Mouse (Mus musculus): ENCODE results near the gene Gpr156. TPM values are rescaled to one million over a fixed set of nuclear protein-coding genes. Genes with fewer than 3 reads are reported as not detected.

The Gpr156 gene
- polyA plus RNA-seq, 1 experiment from 2014 or later: 1.1 TPM

DNA sequence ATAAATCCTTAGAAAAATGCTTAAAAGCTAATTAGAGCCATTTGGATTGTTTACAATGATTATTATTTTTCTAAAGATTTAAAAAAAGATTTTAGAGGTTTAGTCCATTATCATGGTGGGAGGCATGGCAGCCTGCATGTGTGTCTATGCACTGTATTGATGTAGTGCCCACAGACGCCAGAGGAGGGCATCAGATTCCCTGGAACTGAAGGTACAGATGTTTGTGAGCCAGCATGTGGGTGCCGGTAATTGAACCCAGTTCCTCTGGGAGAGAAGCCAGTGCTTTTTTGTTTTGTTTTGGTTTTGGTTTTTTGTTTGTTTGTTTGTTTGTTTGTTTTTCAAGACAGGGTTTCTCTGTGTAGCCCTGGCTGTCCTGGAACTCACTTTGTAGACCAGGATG is 13.3 kb downstream of the Gpr156 start:
- ATAC-seq (ENCODE audit: low FRiP score, low TSS enrichment): no peak
- H3K4me2 ChIP-seq (replicated peaks; ENCODE audit: low read depth, low read length): no peak overlapping the region
- H3K4me1 ChIP-seq (ENCODE audit: control insufficient read depth, insufficient read depth, low read length): no peaks in the 10 kb centered on the region
- no peak overlapping the region for H3K27ac ChIP-seq (ENCODE audit: low read depth, low read length)
- H3K4me3 ChIP-seq (ENCODE audit: low read length): no peak overlapping the region
- no peaks in the 10 kb centered on the region for H3K9me3 ChIP-seq (ENCODE audit: control insufficient read depth, low read length)
- no peaks in the 10 kb centered on the region for H3K27me3 ChIP-seq (ENCODE audit: control insufficient read depth, insufficient read depth, low read length)
- no peaks in the 10 kb centered on the region for H3K36me3 ChIP-seq (ENCODE audit: control insufficient read depth, insufficient read depth, low read length)
- WGBS: 88% methylated on average over 2 of the region's 2 CpGs
- H3K9ac ChIP-seq (ENCODE audit: low read depth, low read length): no peak overlapping the region

DNA sequence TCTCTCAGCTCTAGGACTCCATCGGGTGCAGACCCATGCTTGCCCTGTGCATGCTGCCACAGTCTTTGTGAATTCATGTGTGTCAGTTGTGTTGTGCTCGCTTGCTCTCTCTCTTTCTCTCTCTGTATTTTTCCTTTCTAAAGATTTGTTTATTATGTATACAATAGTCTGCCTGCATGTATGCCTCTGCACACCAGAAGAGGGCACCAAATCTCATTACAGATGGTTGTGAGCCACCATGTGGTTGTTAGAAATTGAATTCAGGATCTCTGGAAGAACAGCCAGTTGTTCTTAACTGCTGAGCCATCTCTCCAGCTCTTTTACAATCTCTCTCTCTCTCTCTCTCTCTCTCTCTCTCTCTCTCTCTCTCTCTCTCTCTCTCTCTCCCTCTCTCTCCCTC is 18.6 kb downstream of the Gpr156 start:
- Histone ChIP-seq H3K27ac (ENCODE audit: low read depth, low read length) (no peak overlapping the region), H3K27me3 (ENCODE audit: control insufficient read depth, insufficient read depth, low read length) (no peaks in the 10 kb centered on the region), H3K9me3 (ENCODE audit: control insufficient read depth, low read length) (no peaks in the 10 kb centered on the region), H3K9ac (ENCODE audit: low read depth, low read length) (no peak overlapping the region), H3K4me1 (ENCODE audit: control insufficient read depth, insufficient read depth, low read length) (no peaks in the 10 kb centered on the region), H3K36me3 (ENCODE audit: control insufficient read depth, insufficient read depth, low read length) (no peaks in the 10 kb centered on the region), H3K4me3 (ENCODE audit: low read length) (no peak overlapping the region), H3K4me2 (replicated peaks; ENCODE audit: low read depth, low read length) (no peak overlapping the region)
- no peak for ATAC-seq (ENCODE audit: low FRiP score, low TSS enrichment)
- 87% methylated on average over 2 of the region's 2 CpGs for WGBS

DNA sequence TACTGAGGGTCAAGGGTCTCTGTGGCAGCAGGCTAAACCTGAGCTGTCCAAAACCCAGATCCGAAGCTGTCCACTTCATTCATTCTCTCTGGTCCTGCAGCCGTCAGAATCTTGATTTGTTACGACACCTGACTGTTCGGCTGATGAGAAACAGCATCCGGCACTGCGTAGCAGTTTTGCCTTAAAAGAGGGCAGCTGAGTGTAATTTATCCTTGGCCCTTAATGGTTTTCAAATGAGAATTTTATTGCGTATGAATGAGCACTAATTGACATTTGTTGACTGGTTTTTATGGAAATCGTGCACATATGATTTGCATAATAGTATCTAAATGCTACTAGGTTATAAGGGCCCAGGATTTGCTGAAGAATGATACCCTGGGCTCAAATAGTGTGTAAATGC is 21.0 kb downstream of the Gpr156 start:
- H3K9me3 ChIP-seq (ENCODE audit: control insufficient read depth, low read length): no peaks in the 10 kb centered on the region
- H3K36me3 ChIP-seq (ENCODE audit: control insufficient read depth, insufficient read depth, low read length): no peaks in the 10 kb centered on the region
- 0 out of 2 replicates have a peak, but pooled peaks cover 4% of the 10 kb centered on the region for H3K4me1 ChIP-seq (ENCODE audit: control insufficient read depth, insufficient read depth, low read length)
- 51% methylated on average over 8 of the region's 8 CpGs for WGBS
- no peak overlapping the region for H3K27ac ChIP-seq (ENCODE audit: low read depth, low read length)
- H3K9ac ChIP-seq (ENCODE audit: low read depth, low read length): no peak overlapping the region
- H3K27me3 ChIP-seq (ENCODE audit: control insufficient read depth, insufficient read depth, low read length): no peaks in the 10 kb centered on the region
- no peak overlapping the region for H3K4me3 ChIP-seq (ENCODE audit: low read length)
- H3K4me2 ChIP-seq (replicated peaks; ENCODE audit: low read depth, low read length): no peak overlapping the region
- no peak for ATAC-seq (ENCODE audit: low FRiP score, low TSS enrichment)

DNA sequence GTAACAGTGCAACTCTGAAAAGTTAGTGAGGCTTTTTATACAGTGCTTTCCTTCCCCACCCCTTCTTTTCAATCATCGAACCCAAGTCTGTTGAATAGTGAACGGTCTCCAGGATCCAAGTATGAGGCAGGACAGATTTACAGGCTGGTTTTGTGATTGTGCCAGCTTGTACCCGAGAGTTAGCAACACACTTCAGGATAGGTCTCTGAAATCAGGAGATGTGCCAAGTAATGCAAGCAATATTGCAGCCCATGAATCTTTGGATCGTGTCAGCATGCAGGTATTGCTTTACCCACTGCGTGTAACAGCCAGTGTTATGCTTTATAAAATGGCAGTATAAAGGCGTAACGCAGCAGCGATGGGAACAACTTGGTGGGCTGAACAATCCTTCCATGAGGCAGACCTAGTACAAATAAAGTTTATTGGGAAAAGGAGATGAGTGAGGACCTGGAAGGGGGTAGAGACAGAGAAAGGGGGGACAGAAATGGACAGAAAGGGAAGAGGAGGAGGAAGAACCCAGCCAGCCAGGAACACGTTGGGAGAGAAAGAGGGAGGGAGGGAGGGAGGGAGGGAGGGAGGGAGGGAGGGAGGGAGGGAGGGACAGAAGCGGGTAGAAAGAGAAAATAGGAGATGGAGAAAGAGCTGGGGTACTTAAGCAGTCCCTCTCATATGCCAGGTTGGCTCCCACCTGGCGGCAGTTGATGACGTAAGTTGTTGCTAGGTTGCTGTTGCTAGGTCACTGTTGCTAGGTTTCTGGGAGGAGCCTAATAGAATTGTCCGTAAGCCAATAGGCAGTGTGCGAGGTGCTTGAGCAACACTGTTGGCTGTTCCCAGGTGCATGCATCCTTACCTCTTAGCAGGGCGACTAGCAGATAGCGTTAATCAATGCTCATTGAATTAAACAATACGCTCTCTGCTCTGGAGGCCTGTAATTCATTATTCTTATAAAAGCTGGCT is 22.1 kb downstream of the Gpr156 start:
- no peak overlapping the region for H3K4me3 ChIP-seq (ENCODE audit: low read length)
- 0 out of 2 replicates have a peak, but pooled peaks cover 4% of the 10 kb centered on the region for H3K4me1 ChIP-seq (ENCODE audit: control insufficient read depth, insufficient read depth, low read length)
- 55% methylated on average over 16 of the region's 17 CpGs for WGBS
- H3K36me3 ChIP-seq (ENCODE audit: control insufficient read depth, insufficient read depth, low read length): no peaks in the 10 kb centered on the region
- H3K27ac ChIP-seq (ENCODE audit: low read depth, low read length): no peak overlapping the region
- H3K4me2 ChIP-seq (replicated peaks; ENCODE audit: low read depth, low read length): no peak overlapping the region
- H3K27me3 ChIP-seq (ENCODE audit: control insufficient read depth, insufficient read depth, low read length): no peaks in the 10 kb centered on the region
- peak; percentile 80 for ATAC-seq (ENCODE audit: low FRiP score, low TSS enrichment)
- H3K9ac ChIP-seq (ENCODE audit: low read depth, low read length): no peak overlapping the region
- H3K9me3 ChIP-seq (ENCODE audit: control insufficient read depth, low read length): no peaks in the 10 kb centered on the region

DNA sequence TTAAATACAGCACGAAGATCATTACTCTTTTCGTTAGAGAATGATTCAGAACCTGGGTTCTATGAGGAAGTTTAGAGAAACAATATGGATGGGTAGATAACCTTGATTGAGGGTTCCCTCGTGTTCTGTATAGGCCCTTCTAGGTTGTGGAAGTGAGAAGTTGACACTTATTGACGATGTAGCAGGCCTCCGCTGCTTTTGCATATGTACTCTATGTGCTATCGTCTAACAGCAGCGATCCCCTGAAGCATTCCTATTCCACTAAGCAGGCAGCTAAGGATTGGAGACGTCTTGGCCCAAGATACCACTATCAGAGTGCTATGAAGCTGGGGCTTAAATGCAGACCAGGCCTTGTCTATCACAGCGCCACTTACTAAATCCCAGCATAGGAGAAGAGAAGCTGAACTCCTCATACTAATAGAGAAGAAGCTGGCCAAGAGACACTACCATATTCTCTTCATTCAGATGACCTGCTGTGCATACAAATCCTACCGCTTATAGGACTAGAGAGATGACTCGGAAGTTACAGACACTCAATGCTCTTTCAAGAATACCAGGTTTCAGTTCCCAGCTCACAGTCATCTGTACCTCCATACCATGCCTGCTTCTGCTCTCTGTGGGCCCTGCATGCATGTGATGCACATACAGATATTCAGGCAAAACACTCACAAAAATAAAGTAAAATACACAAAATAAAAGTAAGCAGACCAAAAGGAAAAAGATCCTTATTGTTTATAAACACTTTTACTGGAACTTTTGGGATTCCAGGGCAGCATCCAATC is 23.0 kb downstream of the Gpr156 start:
- 75% methylated on average over 11 of the region's 11 CpGs for WGBS
- no peak overlapping the region for H3K4me2 ChIP-seq (replicated peaks; ENCODE audit: low read depth, low read length)
- no peak overlapping the region for H3K4me3 ChIP-seq (ENCODE audit: low read length)
- no peak for ATAC-seq (ENCODE audit: low FRiP score, low TSS enrichment)
- no peak overlapping the region for H3K27ac ChIP-seq (ENCODE audit: low read depth, low read length)
- H3K9me3 ChIP-seq (ENCODE audit: control insufficient read depth, low read length): no peaks in the 10 kb centered on the region
- no peaks in the 10 kb centered on the region for H3K27me3 ChIP-seq (ENCODE audit: control insufficient read depth, insufficient read depth, low read length)
- no peak overlapping the region for H3K9ac ChIP-seq (ENCODE audit: low read depth, low read length)
- H3K4me1 ChIP-seq (ENCODE audit: control insufficient read depth, insufficient read depth, low read length): 0 out of 2 replicates have a peak, but pooled peaks cover 4% of the 10 kb centered on the region
- H3K36me3 ChIP-seq (ENCODE audit: control insufficient read depth, insufficient read depth, low read length): no peaks in the 10 kb centered on the region

DNA sequence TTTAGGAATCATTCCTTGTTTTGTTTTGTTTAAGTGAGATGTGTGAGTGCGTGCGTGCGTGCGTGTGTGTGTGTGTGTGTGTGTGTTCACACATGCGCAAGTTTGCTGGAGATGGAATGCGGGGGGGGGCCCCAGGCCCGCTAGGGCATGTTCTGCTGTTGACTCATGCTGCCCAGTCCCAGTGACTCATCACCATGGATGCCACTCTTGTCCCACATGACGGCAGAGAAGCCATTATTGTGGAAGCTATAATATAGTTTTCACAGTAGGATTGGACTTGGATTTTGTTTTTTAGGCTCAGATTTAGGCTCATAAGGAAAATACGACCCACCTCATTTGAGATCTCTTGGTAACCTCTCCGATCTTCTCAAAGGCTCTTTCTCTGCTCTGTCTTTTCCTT is 24.0 kb downstream of the Gpr156 start:
- H3K9ac ChIP-seq (ENCODE audit: low read depth, low read length): no peak overlapping the region
- H3K27ac ChIP-seq (ENCODE audit: low read depth, low read length): no peak overlapping the region
- H3K36me3 ChIP-seq (ENCODE audit: control insufficient read depth, insufficient read depth, low read length): no peaks in the 10 kb centered on the region
- no peaks in the 10 kb centered on the region for H3K27me3 ChIP-seq (ENCODE audit: control insufficient read depth, insufficient read depth, low read length)
- WGBS: 78% methylated on average over 10 of the region's 10 CpGs
- no peak overlapping the region for H3K4me2 ChIP-seq (replicated peaks; ENCODE audit: low read depth, low read length)
- H3K4me1 ChIP-seq (ENCODE audit: control insufficient read depth, insufficient read depth, low read length): 0 out of 2 replicates have a peak, but pooled peaks cover 4% of the 10 kb centered on the region
- 0 out of 2 replicates have a peak, but pooled peaks have one; percentile 30 for ATAC-seq (ENCODE audit: low FRiP score, low TSS enrichment)
- H3K9me3 ChIP-seq (ENCODE audit: control insufficient read depth, low read length): no peaks in the 10 kb centered on the region
- no peak overlapping the region for H3K4me3 ChIP-seq (ENCODE audit: low read length)

DNA sequence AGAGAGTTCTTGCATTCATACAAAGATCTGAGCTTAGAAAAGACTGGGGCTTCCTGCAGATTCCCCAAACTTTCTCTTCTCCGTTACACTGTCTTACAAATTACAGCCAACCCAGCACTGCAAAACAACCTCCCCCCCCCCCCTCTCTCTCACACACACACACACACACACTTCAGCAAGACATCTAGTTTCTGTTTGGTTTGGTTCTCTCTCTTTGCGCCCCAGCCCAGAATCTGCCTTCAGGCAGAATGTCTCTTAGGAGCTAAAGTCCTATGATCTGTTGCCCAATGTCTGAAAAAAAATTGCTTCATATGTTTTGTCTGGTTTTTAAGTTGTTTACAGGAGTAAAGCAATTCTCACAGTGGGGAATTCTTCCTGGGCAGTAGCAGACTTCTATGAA is 27.4 kb downstream of the Gpr156 start:
- Histone ChIP-seq H3K27me3 (ENCODE audit: control insufficient read depth, insufficient read depth, low read length) (no peaks in the 10 kb centered on the region), H3K4me3 (ENCODE audit: low read length) (no peak overlapping the region), H3K4me1 (ENCODE audit: control insufficient read depth, insufficient read depth, low read length) (0 out of 2 replicates have a peak, but pooled peaks cover 4% of the 10 kb centered on the region), H3K4me2 (replicated peaks; ENCODE audit: low read depth, low read length) (no peak overlapping the region), H3K9me3 (ENCODE audit: control insufficient read depth, low read length) (no peaks in the 10 kb centered on the region), H3K36me3 (ENCODE audit: control insufficient read depth, insufficient read depth, low read length) (no peaks in the 10 kb centered on the region), H3K9ac (ENCODE audit: low read depth, low read length) (no peak overlapping the region), H3K27ac (ENCODE audit: low read depth, low read length) (no peak overlapping the region)
- no peak for ATAC-seq (ENCODE audit: low FRiP score, low TSS enrichment)
- WGBS: 46% methylated on average over 2 of the region's 2 CpGs

DNA sequence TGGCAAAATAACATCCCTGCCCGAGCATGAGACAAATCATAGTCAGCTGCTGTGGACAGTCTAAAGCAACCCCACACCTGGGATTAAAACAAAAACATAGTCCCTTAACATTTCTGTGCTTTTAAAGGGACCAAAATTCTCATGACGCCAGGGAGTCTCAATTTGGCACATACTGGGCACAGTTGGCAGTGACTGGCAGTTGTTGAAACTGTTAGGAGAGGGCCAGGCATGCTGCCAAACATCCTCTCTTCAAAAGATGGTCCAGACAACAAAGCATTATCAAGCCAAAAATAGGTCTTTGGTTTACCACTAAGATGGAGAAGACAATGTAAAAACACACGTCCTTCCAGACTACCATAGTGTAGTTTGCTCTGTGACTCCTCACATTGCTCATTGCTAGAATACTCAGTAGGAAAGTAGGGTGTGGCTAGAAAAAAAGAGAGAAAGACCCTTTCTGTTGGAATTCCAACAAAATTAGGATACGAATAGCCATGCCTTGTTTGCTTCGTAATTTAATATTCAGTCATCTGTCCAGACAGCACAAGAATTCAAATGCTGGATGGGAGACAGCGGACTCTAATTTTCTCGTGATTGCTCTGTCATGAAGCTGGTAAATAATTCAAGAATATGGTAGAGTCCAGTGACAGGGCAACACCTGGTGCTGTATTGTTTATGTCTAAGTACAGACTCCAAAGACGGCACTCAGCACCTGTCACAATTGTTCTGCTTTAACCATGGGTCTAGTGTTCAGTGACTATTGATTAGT is 28.9 kb downstream of the Gpr156 start:
- no peak overlapping the region for H3K4me3 ChIP-seq (ENCODE audit: low read length)
- H3K27me3 ChIP-seq (ENCODE audit: control insufficient read depth, insufficient read depth, low read length): no peaks in the 10 kb centered on the region
- H3K36me3 ChIP-seq (ENCODE audit: control insufficient read depth, insufficient read depth, low read length): no peaks in the 10 kb centered on the region
- H3K4me1 ChIP-seq (ENCODE audit: control insufficient read depth, insufficient read depth, low read length): 0 out of 2 replicates have a peak, but pooled peaks cover 4% of the 10 kb centered on the region
- no peak overlapping the region for H3K9ac ChIP-seq (ENCODE audit: low read depth, low read length)
- no peak overlapping the region for H3K4me2 ChIP-seq (replicated peaks; ENCODE audit: low read depth, low read length)
- no peak overlapping the region for H3K27ac ChIP-seq (ENCODE audit: low read depth, low read length)
- no peak for ATAC-seq (ENCODE audit: low FRiP score, low TSS enrichment)
- 79% methylated on average over 8 of the region's 8 CpGs for WGBS
- no peaks in the 10 kb centered on the region for H3K9me3 ChIP-seq (ENCODE audit: control insufficient read depth, low read length)
